4 mouse cellular contexts compared by ENCODE assay signal in genomic region chr9:44377335-44377734, GRCm38 (mm10). TPM values are rescaled to one million over a fixed set of nuclear protein-coding genes. Genes with fewer than 3 reads are reported as not detected.
DNase-seq lines count a peak whose midpoint lies in the region; ATAC-seq and TF ChIP-seq lines count a peak whose summit lies in the region.
"Not testable (repeated sequence)": the region's sequence is repeated elsewhere in the genome, so short reads cannot be mapped to it uniquely, and the experiment has no call there.

No protein-coding gene starts in this region.

- peak overlapping the region; percentile 98; the same call in 1 of the 2 replicates for H3K4me3 ChIP-seq in E14TG2a.4 (replicated peaks; ENCODE audit: low read length)
- H3K4me3 ChIP-seq in liver, embryonic 13.5 days (replicated peaks) = not testable (repeated sequence)

- not testable (repeated sequence) for ATAC-seq in liver, embryonic 13.5 days (ENCODE audit: low read depth)

- WGBS in liver, embryonic 13.5 days (ENCODE audit: insufficient replicate concordance) = 56% methylated on average over 2 of the region's 2 CpGs

- 0 out of 2 replicates have a peak overlapping the region, but pooled peaks have one; percentile 85 for H3K27ac ChIP-seq in liver, embryonic 13.5 days

- TF ChIP-seq CTCF in E14TG2a.4 (conservative IDR thresholded peaks at IDR 0.05; ENCODE audit: low read length) = not testable (repeated sequence)

- H3K4me1 ChIP-seq in E14TG2a.4 (replicated peaks; ENCODE audit: low read depth, low read length) = peaks cover 44% of the 10 kb centered on the region
- peaks cover 38% of the 10 kb centered on the region for H3K4me1 ChIP-seq in liver, embryonic 13.5 days (replicated peaks)

- peaks cover 47% of the 10 kb centered on the region for H3K36me3 ChIP-seq in E14TG2a.4 (ENCODE audit: insufficient read depth, low read length)
- H3K36me3 ChIP-seq in liver, embryonic 13.5 days = peaks cover 19% of the 10 kb centered on the region

- DNase-seq in MEL-GATA-1-ER (ENCODE audit: extremely low read depth, low read depth) = peak; percentile 7
- peak; percentile 61 for DNase-seq in heart, adult 11 months
- not testable (repeated sequence) for DNase-seq in liver, embryonic 13.5 days

- peak overlapping the region; percentile 97 for H3K4me2 ChIP-seq in liver, embryonic 13.5 days

- H3K9ac ChIP-seq in liver, embryonic 13.5 days = not testable (repeated sequence)

- not testable (repeated sequence) for H3K9me3 ChIP-seq in E14TG2a.4 (ENCODE audit: low read length); liver, embryonic 13.5 days (replicated peaks)

- H3K27me3 ChIP-seq in E14TG2a.4 (ENCODE audit: insufficient read depth, low read length); liver, embryonic 13.5 days: not testable (repeated sequence)

RNA-seq across cellular contexts. Expression of gene Hyou1, which starts 2.0 kb away (rescaled TPM):
- 15.8 and 19.0 TPM in 2 replicates for polyA plus RNA-seq in liver, embryonic 13.5 days (2015; fragmentation: Nextera tagmentation; extraction: Ambion mirVana)

RNA-seq across cellular contexts. Expression of gene Vps11, which starts 15.9 kb away (rescaled TPM):
- 14.8 and 15.3 TPM in 2 replicates for polyA plus RNA-seq in liver, embryonic 13.5 days (2015; fragmentation: Nextera tagmentation; extraction: Ambion mirVana)

RNA-seq across cellular contexts. Expression of gene Slc37a4, which starts 19.3 kb away (rescaled TPM):
- 18.4 and 21.3 TPM in 2 replicates for polyA plus RNA-seq in liver, embryonic 13.5 days (2015; fragmentation: Nextera tagmentation; extraction: Ambion mirVana)

RNA-seq across cellular contexts. Expression of gene Rps25, which starts 29.6 kb away (rescaled TPM):
- polyA plus RNA-seq in liver, embryonic 13.5 days (2015; fragmentation: Nextera tagmentation; extraction: Ambion mirVana) = 1,487 and 1,590 TPM in 2 replicates

RNA-seq across cellular contexts. Expression of gene Trappc4, which starts 30.1 kb away (rescaled TPM):
- 68.3 and 69.4 TPM in 2 replicates for polyA plus RNA-seq in liver, embryonic 13.5 days (2015; fragmentation: Nextera tagmentation; extraction: Ambion mirVana)
